Mouse (Mus musculus) intestine, embryonic 15.5 days (tissue): ENCODE results near the gene Gm44596. TPM values are rescaled to one million over a fixed set of nuclear protein-coding genes. Genes with fewer than 3 reads are reported as not detected.

Experiments
- ATAC-seq: fragments of 200-750 bp; cut with Nextera tagmentation; 2 replicates; pipeline ENCODE4 v1.8.0; 2017; ENCODE audit warnings: moderate TSS enrichment, moderate library complexity
- H3K27ac ChIP-seq: fragments of 300-500 bp; sonication (generic); 2 replicates; pipeline ENCODE4 v1.5.1; 2015; ENCODE audit warnings: mild to moderate bottlenecking, inconsistent platforms
- H3K27me3 ChIP-seq: fragments of 300-500 bp; sonication (generic); replicated peaks from 2 replicates; pipeline ENCODE4 v1.6.1; 2015; ENCODE audit warnings: inconsistent platforms
- H3K36me3 ChIP-seq: fragments of 300-500 bp; sonication (generic); 2 replicates; pipeline ENCODE4 v1.6.1; 2015; ENCODE audit warnings: inconsistent platforms
- H3K4me1 ChIP-seq: fragments of 300-500 bp; sonication (generic); replicated peaks from 2 replicates; pipeline ENCODE4 v1.6.1; 2015; ENCODE audit warnings: inconsistent platforms
- H3K4me2 ChIP-seq: fragments of 300-500 bp; sonication (generic); replicated peaks from 2 replicates; pipeline ENCODE4 v1.6.1; 2015; ENCODE audit warnings: mild to moderate bottlenecking, inconsistent platforms
- H3K4me3 ChIP-seq: fragments of 300-500 bp; sonication (generic); replicated peaks from 2 replicates; pipeline ENCODE4 v1.5.1; 2015; ENCODE audit warnings: inconsistent platforms
- H3K9ac ChIP-seq: fragments of 300-500 bp; sonication (generic); 2 replicates; pipeline ENCODE4 v1.6.1; 2015; ENCODE audit warnings: inconsistent platforms
- H3K9me3 ChIP-seq: fragments of 300-500 bp; sonication (generic); 2 replicates; pipeline ENCODE4 v1.6.1; 2016; ENCODE audit warnings: inconsistent platforms
- WGBS: fragments of 180-500 bp; shearing (Covaris S2); methylation state at CpG from one replicate; pipeline ENCODE4 v1.1.7; 2015; 5-methylcytosine and 5-hydroxymethylcytosine counted together
- polyA plus RNA-seq: library from polyadenylated mRNA; unstranded; fragments of >200 nt; fragmentation: Nextera tagmentation; extraction: Ambion mirVana; gene quantifications from 2 replicates; pipeline ENCODE4 v1.2.1, GENCODE M21; 2015

Gm44596 gene
- polyA plus RNA-seq = not detected in 2 replicates

DNA sequence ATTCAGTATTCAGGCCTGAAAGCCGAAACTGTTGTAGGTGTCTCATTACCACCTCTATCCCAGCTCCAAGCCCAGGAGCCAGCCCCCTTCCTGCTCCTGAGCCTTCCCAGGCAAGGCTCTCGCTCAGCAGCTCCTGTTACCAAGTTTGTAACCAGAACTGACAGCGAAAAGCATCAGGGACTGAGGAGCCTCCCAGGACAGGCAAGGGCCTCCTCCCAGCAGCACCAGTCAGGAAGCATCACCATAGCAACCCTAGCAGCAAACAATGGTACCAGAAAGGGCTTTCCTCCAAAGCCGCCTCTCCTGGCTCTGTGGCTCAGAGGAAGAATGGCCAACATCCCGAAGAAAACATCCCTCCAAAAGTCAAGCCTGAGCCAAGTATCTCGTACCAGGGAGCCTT is at the start of gene Gm44596, which contains the start of gene Tex52:
Gene Gm44596 (plus strand): TSS at position 312 of the 400 bp plus-strand sequence.
Gene Tex52 (plus strand): TSS at position 265 of the 400 bp plus-strand sequence.
- no peak for ATAC-seq
- Histone ChIP-seq H3K27ac (no peak within 1 kb of the TSS), H3K9me3 (no peaks in the 10 kb centered on the region), H3K4me1 (no peaks in the 10 kb centered on the region), H3K4me3 (no peak within 1 kb of the TSS), H3K27me3 (no peaks in the 10 kb centered on the region), H3K9ac (no peak within 1 kb of the TSS), H3K4me2 (no peak within 1 kb of the TSS), H3K36me3 (peaks cover 50% of the 10 kb centered on the region)
- 54% methylated on average over 6 of the region's 6 CpGs for WGBS

DNA sequence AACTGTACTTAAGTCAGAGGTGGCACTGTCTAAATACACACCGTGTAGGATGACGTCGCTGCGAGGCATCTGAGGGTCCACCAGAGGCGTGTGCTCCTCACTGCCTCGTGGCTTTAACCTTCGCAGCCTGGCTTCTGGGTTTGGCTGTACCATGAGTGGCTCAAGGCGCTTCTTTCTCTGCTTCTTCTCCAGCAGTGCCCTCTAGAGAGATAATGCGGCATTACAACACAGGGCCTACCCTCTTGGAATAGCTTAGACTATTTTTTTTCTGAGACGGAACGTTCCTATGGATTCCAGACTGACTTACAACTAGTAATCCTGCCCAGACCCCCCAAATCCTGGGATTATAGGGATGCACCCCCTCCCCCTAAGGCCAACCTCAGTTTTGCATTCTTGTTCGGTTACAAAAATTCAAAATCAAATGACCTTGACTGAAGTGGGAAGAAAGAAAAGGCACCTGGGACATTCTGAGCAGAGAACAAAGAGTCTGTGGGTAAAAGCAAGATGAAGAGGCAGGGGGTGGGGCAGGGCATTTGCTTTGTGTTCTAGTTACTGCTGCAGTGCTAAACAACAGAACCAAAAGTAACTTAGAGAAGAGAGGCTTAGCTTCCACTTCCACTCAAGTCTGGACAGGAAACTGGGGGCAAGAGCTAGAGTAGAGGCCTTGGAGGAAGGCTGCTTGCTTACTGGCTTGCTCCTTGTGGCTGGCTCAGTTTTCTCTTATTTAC is 40.7 kb upstream of the Gm44596 start:
- Histone ChIP-seq H3K9ac (no peak overlapping the region), H3K4me3 (no peak overlapping the region), H3K36me3 (peaks cover 10% of the 10 kb centered on the region; the same call in 1 of the 2 replicates), H3K9me3 (no peaks in the 10 kb centered on the region), H3K27me3 (no peaks in the 10 kb centered on the region), H3K4me2 (no peak overlapping the region), H3K27ac (no peak overlapping the region), H3K4me1 (0 out of 2 replicates have a peak, but pooled peaks cover 3% of the 10 kb centered on the region)
- peak; percentile 63 for ATAC-seq
- 23% methylated on average over 12 of the region's 12 CpGs for WGBS

DNA sequence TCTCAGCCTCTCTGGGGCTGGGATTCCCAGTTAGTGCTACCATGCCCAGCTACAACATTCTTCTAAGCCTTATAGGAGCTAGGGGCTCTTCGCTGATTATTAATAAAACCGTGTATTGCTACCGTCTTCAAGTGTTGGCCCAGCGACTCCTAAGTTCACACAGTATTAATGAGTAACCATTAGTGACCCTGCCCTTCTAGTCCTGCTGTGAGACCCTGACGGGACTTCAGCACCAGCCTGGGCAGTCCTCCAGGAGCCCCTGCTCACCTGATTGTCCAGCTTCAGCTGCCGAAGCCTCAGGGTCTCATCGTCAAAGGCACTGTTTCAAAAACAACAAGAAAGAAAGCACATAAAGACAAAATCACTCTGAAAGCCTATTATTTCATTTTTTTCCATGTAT is 37.8 kb upstream of the Gm44596 start:
- no peaks in the 10 kb centered on the region for H3K9me3 ChIP-seq
- no peak overlapping the region for H3K4me3 ChIP-seq
- no peak overlapping the region for H3K27ac ChIP-seq
- peaks cover 3% of the 10 kb centered on the region; the same call in 1 of the 2 replicates for H3K36me3 ChIP-seq
- H3K9ac ChIP-seq = no peak overlapping the region
- ATAC-seq = no peak
- no peaks in the 10 kb centered on the region for H3K27me3 ChIP-seq
- H3K4me1 ChIP-seq = 0 out of 2 replicates have a peak, but pooled peaks cover 6% of the 10 kb centered on the region
- no peak overlapping the region for H3K4me2 ChIP-seq
- 57% methylated on average over 7 of the region's 7 CpGs for WGBS

GRCm38 (mm10) chr6:128338876-128339275 is 36.4 kb upstream of the Gm44596 start:
- 27% methylated on average over 5 of the region's 5 CpGs for WGBS

GRCm38 (mm10) chr6:128341956-128342723 is 33.2 kb upstream of the Gm44596 start:
- no peak overlapping the region for H3K4me3 ChIP-seq
- ATAC-seq = no peak
- H3K36me3 ChIP-seq = no peaks in the 10 kb centered on the region
- no peak overlapping the region for H3K4me2 ChIP-seq
- H3K27me3 ChIP-seq = no peaks in the 10 kb centered on the region
- 82% methylated on average over 11 of the region's 11 CpGs for WGBS
- H3K4me1 ChIP-seq = 0 out of 2 replicates have a peak, but pooled peaks cover 3% of the 10 kb centered on the region
- 0 out of 2 replicates have a peak overlapping the region, but pooled peaks have one; percentile 17 for H3K27ac ChIP-seq
- H3K9ac ChIP-seq = no peak overlapping the region
- H3K9me3 ChIP-seq = no peaks in the 10 kb centered on the region

More at GRCm38 (mm10) chr6:128338876-128339275, 36.4 kb upstream of the Gm44596 start:
- Histone ChIP-seq H3K36me3 (no peaks in the 10 kb centered on the region), H3K4me1 (0 out of 2 replicates have a peak, but pooled peaks cover 6% of the 10 kb centered on the region), H3K4me2 (no peak overlapping the region), H3K27me3 (no peaks in the 10 kb centered on the region), H3K9me3 (no peaks in the 10 kb centered on the region), H3K9ac (no peak overlapping the region), H3K27ac (no peak overlapping the region), H3K4me3 (no peak overlapping the region)
- no peak for ATAC-seq

GRCm38 (mm10) chr6:128345623-128346022 is 29.7 kb upstream of the Gm44596 start:
- Histone ChIP-seq H3K9ac (no peak overlapping the region), H3K27ac (no peak overlapping the region), H3K36me3 (no peaks in the 10 kb centered on the region), H3K4me1 (no peaks in the 10 kb centered on the region), H3K27me3 (no peaks in the 10 kb centered on the region), H3K4me2 (no peak overlapping the region), H3K9me3 (no peaks in the 10 kb centered on the region), H3K4me3 (no peak overlapping the region)
- 85% methylated on average over 10 of the region's 10 CpGs for WGBS
- ATAC-seq = no peak

GRCm38 (mm10) chr6:128346782-128347181 is 28.5 kb upstream of the Gm44596 start:
- WGBS = 78% methylated on average over 6 of the region's 6 CpGs
- H3K27ac ChIP-seq = no peak overlapping the region
- ATAC-seq = no peak

DNA sequence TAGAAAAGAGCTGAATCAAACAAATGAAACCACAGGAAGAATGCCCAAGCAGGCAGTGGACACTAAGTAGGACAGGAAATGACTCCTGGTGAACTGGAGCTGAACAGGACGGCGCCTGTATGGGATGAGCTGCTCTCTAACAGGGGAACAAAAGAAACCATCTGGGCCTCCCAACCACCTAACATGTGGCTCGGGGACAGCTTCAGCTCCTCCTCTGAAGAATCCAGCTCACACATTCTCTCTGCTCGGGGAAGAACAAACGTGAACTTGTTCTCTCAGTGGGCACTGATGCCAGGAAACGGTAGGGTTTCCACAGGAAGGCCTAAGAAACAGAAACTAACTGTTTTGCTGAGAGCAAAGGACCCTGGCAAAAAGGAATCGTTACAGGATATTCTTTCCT is 25.6 kb upstream of the Gm44596 start:
- H3K4me2 ChIP-seq = no peak overlapping the region
- 0 out of 2 replicates have a peak, but pooled peaks cover 2% of the 10 kb centered on the region for H3K4me1 ChIP-seq
- 0 out of 2 replicates have a peak, but pooled peaks cover 3% of the 10 kb centered on the region for H3K36me3 ChIP-seq
- H3K9ac ChIP-seq = no peak overlapping the region
- no peaks in the 10 kb centered on the region for H3K27me3 ChIP-seq
- 57% methylated on average over 7 of the region's 7 CpGs for WGBS
- no peaks in the 10 kb centered on the region for H3K9me3 ChIP-seq
- H3K4me3 ChIP-seq = no peak overlapping the region
- ATAC-seq = no peak
- 0 out of 2 replicates have a peak overlapping the region, but pooled peaks have one; percentile 11 for H3K27ac ChIP-seq

More at GRCm38 (mm10) chr6:128346782-128347181, 28.5 kb upstream of the Gm44596 start:
- H3K9me3 ChIP-seq = no peaks in the 10 kb centered on the region
- no peaks in the 10 kb centered on the region for H3K27me3 ChIP-seq
- no peaks in the 10 kb centered on the region for H3K4me1 ChIP-seq
- H3K36me3 ChIP-seq = 0 out of 2 replicates have a peak, but pooled peaks cover 3% of the 10 kb centered on the region
- no peak overlapping the region for H3K4me2 ChIP-seq
- H3K4me3 ChIP-seq = no peak overlapping the region
- H3K9ac ChIP-seq = no peak overlapping the region

GRCm38 (mm10) chr6:128354140-128354539 is 21.2 kb upstream of the Gm44596 start:
- peaks cover 18% of the 10 kb centered on the region for H3K36me3 ChIP-seq
- WGBS = 81% methylated on average over 3 of the region's 3 CpGs

GRCm38 (mm10) chr6:128355201-128355681 is 20.1 kb upstream of the Gm44596 start:
- H3K9me3 ChIP-seq = no peaks in the 10 kb centered on the region
- no peaks in the 10 kb centered on the region for H3K27me3 ChIP-seq
- H3K9ac ChIP-seq = peak overlapping the region; percentile 69
- peak; percentile 83 for ATAC-seq
- H3K36me3 ChIP-seq = peaks cover 18% of the 10 kb centered on the region
- peak overlapping the region; percentile 88 for H3K4me3 ChIP-seq
- H3K4me1 ChIP-seq = 0 out of 2 replicates have a peak, but pooled peaks cover 5% of the 10 kb centered on the region
- peak overlapping the region; percentile 88 for H3K4me2 ChIP-seq
- H3K27ac ChIP-seq = peak overlapping the region; percentile 46
- WGBS = under 1% methylated on average over 28 of the region's 28 CpGs

More at GRCm38 (mm10) chr6:128354140-128354539, 21.2 kb upstream of the Gm44596 start:
- Histone ChIP-seq H3K4me2 (no peak overlapping the region), H3K4me3 (no peak overlapping the region), H3K4me1 (0 out of 2 replicates have a peak, but pooled peaks cover 5% of the 10 kb centered on the region), H3K27me3 (no peaks in the 10 kb centered on the region), H3K9ac (no peak overlapping the region), H3K9me3 (no peaks in the 10 kb centered on the region), H3K27ac (no peak overlapping the region)
- no peak for ATAC-seq

DNA sequence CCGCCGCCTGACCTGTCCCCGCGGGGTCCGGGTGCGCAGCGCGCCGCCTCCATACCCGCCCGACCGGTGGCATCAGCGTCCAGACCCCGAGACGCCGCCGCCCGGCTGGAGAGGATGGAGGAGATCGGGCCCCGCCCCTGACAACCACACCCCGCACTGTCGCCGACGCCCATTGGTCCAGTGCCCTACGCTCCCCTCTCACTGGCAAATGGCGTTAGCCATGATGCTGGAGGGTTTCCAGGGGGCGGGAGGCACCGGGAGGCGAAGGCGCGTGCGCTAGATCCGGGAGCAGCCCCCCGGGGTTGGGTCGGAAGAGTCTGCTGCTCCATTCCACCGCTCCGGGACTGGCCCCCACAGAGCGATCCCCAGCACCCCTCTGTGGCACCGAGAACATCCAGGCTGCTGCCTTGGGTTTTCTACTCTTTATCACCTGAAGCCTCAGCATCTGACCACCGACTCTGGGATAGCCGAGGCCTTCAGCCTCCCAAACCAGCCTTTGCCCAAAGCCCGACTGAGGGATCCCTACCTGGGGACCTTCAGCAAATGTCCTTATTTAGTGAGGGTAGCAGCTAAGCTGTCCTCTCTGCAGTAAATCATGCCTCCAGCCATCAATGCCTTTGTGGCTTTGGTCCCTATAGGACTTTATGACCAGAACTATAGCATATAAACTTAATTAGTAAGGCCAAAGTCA is 19.4 kb upstream of the Gm44596 start, which contains the start of gene Tulp3:
Gene Tulp3 (minus strand): TSS at position 126 of the 691 bp plus-strand sequence.
- Histone ChIP-seq H3K4me1 (0 out of 2 replicates have a peak, but pooled peaks cover 5% of the 10 kb centered on the region), H3K4me3 (peak within 1 kb of the TSS; percentile 88), H3K9ac (peak within 1 kb of the TSS; percentile 69), H3K4me2 (peak within 1 kb of the TSS; percentile 88), H3K27ac (peak within 1 kb of the TSS; percentile 46), H3K36me3 (peaks cover 17% of the 10 kb centered on the region), H3K9me3 (no peaks in the 10 kb centered on the region), H3K27me3 (no peaks in the 10 kb centered on the region)
- WGBS = 1% methylated on average over 42 of the region's 42 CpGs
- peak; percentile 99 for ATAC-seq
